Mouse (Mus musculus): ENCODE data around the gene Gm21905. TPM values are rescaled to one million over a fixed set of nuclear protein-coding genes. Genes with fewer than 3 reads are reported as not detected.

Gm21905 gene
- total and polyA plus RNA-seq, 3 experiments: not detected

DNA sequence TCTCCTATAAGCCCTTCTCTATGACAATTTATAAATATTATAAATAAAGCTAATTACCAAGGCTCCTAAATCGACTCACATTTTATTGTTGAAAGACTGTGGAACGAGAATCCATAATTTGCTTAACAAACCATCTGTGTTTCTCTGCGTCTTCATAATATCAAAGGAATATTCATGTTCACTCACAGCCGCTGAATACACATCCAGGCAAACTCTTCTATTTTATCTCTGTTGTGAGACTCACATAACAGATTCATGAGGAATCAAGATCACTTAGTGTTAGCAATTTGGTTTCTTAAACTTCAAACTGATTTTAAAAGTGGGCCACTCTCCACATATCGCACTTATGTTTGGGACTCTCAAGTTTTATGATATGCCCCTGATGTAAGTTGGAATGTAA, 1.9 kb upstream of the Gm21905 start:
- H3K36me3 ChIP-seq (ENCODE audit: control insufficient read depth in 1 of 2, insufficient read depth in 2 of 2, low read length in 2 of 2): no peaks in the 10 kb centered on the region
- no peaks in the 10 kb centered on the region for H3K27me3 ChIP-seq (ENCODE audit: control insufficient read depth in 1 of 2, insufficient read depth in 2 of 2, low read length in 2 of 2)
- H3K79me2 ChIP-seq (ENCODE audit: control insufficient read depth, insufficient read depth, low read length, poor library complexity): no peaks in the 10 kb centered on the region
- H3K4me1 ChIP-seq (ENCODE audit: control insufficient read depth in 1 of 2, insufficient read depth in 2 of 2, low read length in 2 of 2): no peaks in the 10 kb centered on the region
- no peak overlapping the region for H3K9ac ChIP-seq (ENCODE audit: control insufficient read depth, low read depth, low read length, poor library complexity, severe bottlenecking)
- DNase-seq (ENCODE audit: low read depth, low spot score): no peak
- H3K4me3 ChIP-seq (ENCODE audit: control insufficient read depth in 1 of 2, insufficient read depth in 1 of 2, low read depth in 2 of 2, low read length in 2 of 2): no peak overlapping the region
- H3K27ac ChIP-seq (ENCODE audit: control insufficient read depth, low read depth, low read length): no peak overlapping the region
- TF ChIP-seq SIN3A (IDR thresholded peaks at IDR 0.05; ENCODE audit: low read length) (no peak), KAT2A (conservative IDR thresholded peaks at IDR 0.05; ENCODE audit: low read depth, low read length) (no peak), UBTF (IDR thresholded peaks at IDR 0.05; ENCODE audit: borderline replicate concordance, insufficient read depth, low read depth, low read length) (no peak), POLR2AphosphoS5 (IDR thresholded peaks at IDR 0.05; ENCODE audit: borderline replicate concordance, low read depth, low read length) (no peak), NELFE (IDR thresholded peaks at IDR 0.05; ENCODE audit: low read depth, low read length) (no peak), ZMIZ1 (IDR thresholded peaks at IDR 0.05; ENCODE audit: low read depth, low read length) (no peak), CHD2 (IDR thresholded peaks at IDR 0.05; ENCODE audit: low read length) (no peak), HCFC1 (IDR thresholded peaks at IDR 0.05; ENCODE audit: low read depth, low read length) (no peak), TAL1 (IDR thresholded peaks at IDR 0.05; ENCODE audit: low read length) (no peak), RAD21 (IDR thresholded peaks at IDR 0.05; ENCODE audit: low read depth, low read length) (no peak), USF2 (IDR thresholded peaks at IDR 0.05; ENCODE audit: borderline replicate concordance in 1 of 2, insufficient read depth in 1 of 2, low read depth in 1 of 2, low read length in 2 of 2) (no peak)
- H3K9me3 ChIP-seq (replicated peaks; ENCODE audit: insufficient read depth, low read length): no peaks in the 10 kb centered on the region

DNA sequence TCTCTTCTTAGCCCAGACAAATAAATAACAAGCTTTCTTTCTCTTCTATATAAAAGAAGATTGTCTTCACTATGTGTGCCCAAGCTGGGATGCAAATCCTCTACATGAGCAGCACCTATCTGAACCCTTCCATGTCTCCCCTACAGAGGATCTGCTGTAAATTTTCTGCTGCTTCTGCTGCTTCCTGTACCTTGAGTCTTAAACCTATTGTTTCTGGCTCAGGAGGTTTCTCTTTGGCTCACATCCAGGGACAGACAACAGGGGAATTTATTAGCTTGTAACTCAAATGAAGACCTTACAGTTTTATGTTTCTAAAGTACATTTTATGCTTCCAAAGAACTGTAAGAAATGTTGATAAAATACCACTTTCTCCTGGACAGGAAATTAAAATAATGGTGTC, 785 bp upstream of the Gm21905 start:
- no peaks in the 10 kb centered on the region for H3K27me3 ChIP-seq (ENCODE audit: control insufficient read depth in 1 of 2, insufficient read depth in 2 of 2, low read length in 2 of 2)
- TF ChIP-seq ZC3H11A (IDR thresholded peaks at IDR 0.05; ENCODE audit: low read depth, low read length) (no peak), E2F4 (IDR thresholded peaks at IDR 0.05; ENCODE audit: borderline replicate concordance, low read depth, low read length) (no peak), ETS1 (IDR thresholded peaks at IDR 0.05; ENCODE audit: low read depth, low read length) (no peak), HCFC1 (IDR thresholded peaks at IDR 0.05; ENCODE audit: low read depth, low read length) (no peak), GATA1 (IDR thresholded peaks at IDR 0.05; ENCODE audit: low read depth, low read length) (no peak), NRF1 (IDR thresholded peaks at IDR 0.05; ENCODE audit: insufficient read depth, low read depth, low read length, poor library complexity, severe bottlenecking) (no peak), ZNF384 (IDR thresholded peaks at IDR 0.05; ENCODE audit: low read depth, low read length) (no peak), TCF12 (IDR thresholded peaks at IDR 0.05; ENCODE audit: low read depth, low read length) (no peak), RAD21 (IDR thresholded peaks at IDR 0.05; ENCODE audit: low read depth, low read length) (no peak), GABPA (IDR thresholded peaks at IDR 0.05; ENCODE audit: low read depth, low read length) (no peak), ELF1 (IDR thresholded peaks at IDR 0.05; ENCODE audit: low read depth, low read length) (no peak), USF2 (IDR thresholded peaks at IDR 0.05; ENCODE audit: borderline replicate concordance in 1 of 2, insufficient read depth in 1 of 2, low read depth in 1 of 2, low read length in 2 of 2) (no peak), SIN3A (IDR thresholded peaks at IDR 0.05; ENCODE audit: low read length) (no peak)

More for the DNA sequence above, 785 bp upstream of the Gm21905 start:
- H3K9ac ChIP-seq (ENCODE audit: control insufficient read depth, low read depth, low read length, poor library complexity, severe bottlenecking): no peak overlapping the region
- H3K27ac ChIP-seq (ENCODE audit: control insufficient read depth, low read depth, low read length): no peak overlapping the region
- H3K4me3 ChIP-seq (ENCODE audit: control insufficient read depth in 1 of 2, insufficient read depth in 1 of 2, low read depth in 2 of 2, low read length in 2 of 2): no peak overlapping the region
- H3K4me1 ChIP-seq (ENCODE audit: control insufficient read depth in 1 of 2, insufficient read depth in 2 of 2, low read length in 2 of 2): no peaks in the 10 kb centered on the region
- H3K9me3 ChIP-seq (replicated peaks; ENCODE audit: insufficient read depth, low read length): no peaks in the 10 kb centered on the region
- no peak for DNase-seq (ENCODE audit: low read depth, low spot score)
- H3K36me3 ChIP-seq (ENCODE audit: control insufficient read depth in 1 of 2, insufficient read depth in 2 of 2, low read length in 2 of 2): no peaks in the 10 kb centered on the region
- no peaks in the 10 kb centered on the region for H3K79me2 ChIP-seq (ENCODE audit: control insufficient read depth, insufficient read depth, low read length, poor library complexity)

Data from MEL (cell line).